In genomic region chr7:101061381-101061780, GRCm38 (mm10) we compare ENCODE assay signal across 8 mouse cellular contexts. TPM values are rescaled to one million over a fixed set of nuclear protein-coding genes. Genes with fewer than 3 reads are reported as not detected.
DNase-seq lines count a peak whose midpoint lies in the region; ATAC-seq and TF ChIP-seq lines count a peak whose summit lies in the region.

No protein-coding gene starts in this region.

- H3K4me2 ChIP-seq in lung, embryonic 15.5 days: peak overlapping the region; percentile 27

- peak; percentile 73 for DNase-seq in ES-E14 (ENCODE audit: low read depth, low spot score)
- peak; percentile 85 to 90 for DNase-seq in cerebellum, adult 18-20 months
- peak; percentile 79 for DNase-seq in hindbrain, embryonic 10.5 days (ENCODE audit: low spot score)
- peak; percentile 75 for DNase-seq in layer of hippocampus, adult 9-10 months (ENCODE audit: low spot score)
- DNase-seq in ovary, postnatal 10 days (ENCODE audit: low spot score): peak; percentile 74
- peak; percentile 76 for DNase-seq in thymus, adult 2 months

- in situ Hi-C loops in ES-E14 (cut with MboI; ENCODE audit: low sequenced_read_pairs in 2 of 2, unreplicated experiment in 2 of 2): loop anchor here (10.0 to 25.0 kb wide), 2 partner anchors 223 to 226 kb away; no protein-coding TSS in a partner anchor

- H3K27ac ChIP-seq in ES-E14 (ENCODE audit: insufficient read depth, low read depth, low read length, poor library complexity, severe bottlenecking): no peak overlapping the region
- no peak overlapping the region for H3K27ac ChIP-seq in hindbrain, embryonic 10.5 days
- no peak overlapping the region for H3K27ac ChIP-seq in lung, embryonic 15.5 days
- H3K27ac ChIP-seq in thymus, adult 2 months (ENCODE audit: control insufficient read depth, insufficient read depth, low read length): no peak overlapping the region

- TF ChIP-seq POLR2A in thymus, adult 2 months (IDR thresholded peaks at IDR 0.05; ENCODE audit: control insufficient read depth, extremely low read depth, insufficient read depth, low read length, poor library complexity): no peak

- no peak overlapping the region for H3K9ac ChIP-seq in ES-E14 (ENCODE audit: insufficient read depth, low read depth, low read length, poor library complexity, severe bottlenecking)
- no peak overlapping the region for H3K9ac ChIP-seq in lung, embryonic 15.5 days

- 0 out of 2 replicates have a peak, but pooled peaks cover 7% of the 10 kb centered on the region for H3K27me3 ChIP-seq in hindbrain, embryonic 10.5 days (ENCODE audit: insufficient read depth, poor library complexity, severe bottlenecking)
- H3K27me3 ChIP-seq in lung, embryonic 15.5 days: no peaks in the 10 kb centered on the region
- H3K27me3 ChIP-seq in thymus, adult 2 months (ENCODE audit: control insufficient read depth, insufficient read depth, low read length): no peaks in the 10 kb centered on the region

- H3K36me3 ChIP-seq in ES-E14 (ENCODE audit: control insufficient read depth, insufficient read depth, low read length, poor library complexity, severe bottlenecking): no peaks in the 10 kb centered on the region
- no peaks in the 10 kb centered on the region for H3K36me3 ChIP-seq in hindbrain, embryonic 10.5 days
- no peaks in the 10 kb centered on the region for H3K36me3 ChIP-seq in lung, embryonic 15.5 days
- no peaks in the 10 kb centered on the region for H3K36me3 ChIP-seq in thymus, adult 2 months (ENCODE audit: control insufficient read depth, insufficient read depth, low read length)

- peak; percentile 94 for ATAC-seq in frontal cortex, adult (ENCODE audit: low TSS enrichment)
- peak; percentile 59; the same call in 1 of the 2 replicates for ATAC-seq in lung, embryonic 15.5 days (ENCODE audit: borderline replicate concordance, extremely low read depth, low FRiP score, low TSS enrichment)

- 8% methylated on average over 17 of the region's 17 CpGs for WGBS in hindbrain, embryonic 10.5 days
- 7% methylated on average over 17 of the region's 17 CpGs for WGBS in lung, embryonic 15.5 days
- 27% methylated on average over 17 of the region's 17 CpGs for WGBS in thymus, adult 2 months

- no peaks in the 10 kb centered on the region for H3K9me3 ChIP-seq in ES-E14 (ENCODE audit: control insufficient read depth, insufficient read depth, low read depth, low read length)
- no peaks in the 10 kb centered on the region for H3K9me3 ChIP-seq in hindbrain, embryonic 10.5 days
- no peaks in the 10 kb centered on the region for H3K9me3 ChIP-seq in lung, embryonic 15.5 days

- peak overlapping the region; percentile 22 to 56; a peak in 2 of 4 replicates for H3K4me3 ChIP-seq in ES-E14 (ENCODE audit: insufficient read depth in 1 of 2, low read depth in 1 of 2, low read length in 2 of 2, poor library complexity in 1 of 2, severe bottlenecking in 1 of 2)
- H3K4me3 ChIP-seq in hindbrain, embryonic 10.5 days: no peak overlapping the region
- no peak overlapping the region for H3K4me3 ChIP-seq in lung, embryonic 15.5 days
- peak overlapping the region; percentile 36 for H3K4me3 ChIP-seq in thymus, adult 2 months (ENCODE audit: control insufficient read depth, insufficient read depth, low read length)

- H3K4me1 ChIP-seq in ES-E14 (ENCODE audit: control insufficient read depth in 2 of 2, insufficient read depth in 2 of 2, low read length in 2 of 2, poor library complexity in 1 of 2): peaks cover 2% of the 10 kb centered on the region in 2 experiments; a peak in 2 of 4 replicates
- H3K4me1 ChIP-seq in hindbrain, embryonic 10.5 days (replicated peaks): peaks cover 20% of the 10 kb centered on the region
- peaks cover 4% of the 10 kb centered on the region; the same call in 1 of the 2 replicates for H3K4me1 ChIP-seq in lung, embryonic 15.5 days
- H3K4me1 ChIP-seq in thymus, adult 2 months (replicated peaks; ENCODE audit: control insufficient read depth, insufficient read depth, low read length): peaks cover 14% of the 10 kb centered on the region

- peak; percentile 80; the same call in 1 of the 2 replicates for TF ChIP-seq CTCF in thymus, adult 2 months (IDR thresholded peaks at IDR 0.05; ENCODE audit: borderline replicate concordance, control insufficient read depth, extremely low read depth, insufficient read depth, low read length, poor library complexity)

TF ChIP-seq in ES-E14, 5 proteins besides CTCF, POLR2A, EP300 and RAD21:
- TF ChIP-seq ZC3H11A (IDR thresholded peaks at IDR 0.05; ENCODE audit: borderline replicate concordance, low read depth, low read length): peak; percentile 94
- no peak for TF ChIP-seq HCFC1 (IDR thresholded peaks at IDR 0.05; ENCODE audit: borderline replicate concordance, insufficient read depth, low read length)

RNA-seq across cellular contexts. Expression of gene Fchsd2, which starts 31.3 kb away (rescaled TPM):
- total RNA-seq in ES-E14 (2012; rRNA removed): 10.7 and 11.1 TPM in 2 replicates
- polyA plus RNA-seq in hindbrain, embryonic 10.5 days (2016; fragmentation: Nextera tagmentation; extraction: Ambion mirVana): 18.5 and 20.9 TPM in 2 replicates
- 20.0 and 22.5 TPM in 2 replicates for polyA plus RNA-seq in lung, embryonic 15.5 days (2015; fragmentation: Nextera tagmentation; extraction: Ambion mirVana)
- polyA plus RNA-seq in thymus, adult 2 months (2012; rRNA removed): 14.3 and 15.8 TPM in 2 replicates

RNA-seq across cellular contexts. Expression of gene P2ry2, which starts 48.7 kb away (rescaled TPM):
- 2.3 and 2.8 TPM in 2 replicates for total RNA-seq in ES-E14 (2012; rRNA removed)
- 0.86 and 0.89 TPM in 2 replicates for polyA plus RNA-seq in hindbrain, embryonic 10.5 days (2016; fragmentation: Nextera tagmentation; extraction: Ambion mirVana)
- 3.9 and 4.9 TPM in 2 replicates for polyA plus RNA-seq in lung, embryonic 15.5 days (2015; fragmentation: Nextera tagmentation; extraction: Ambion mirVana)
- polyA plus RNA-seq in thymus, adult 2 months (2012; rRNA removed): 4.3 and 5.3 TPM in 2 replicates

Comparison
In these comparisons a context has a peak if more than half of its experiments do, and no peak if none do; other contexts are left out.
1. H3K4me3 ChIP-seq: peak in ES-E14 (2 of 2) and thymus, adult 2 months (single experiment); none in hindbrain, embryonic 10.5 days (single experiment) and lung, embryonic 15.5 days (single experiment).
2. Peak in every context shown above with its lines, with median percentiles within 50 percentile points of each other: DNase-seq.